Comparison of ENCODE assay signal across 9 mouse cellular contexts in genomic region chr4:154981530-154981929, GRCm38 (mm10). TPM values are rescaled to one million over a fixed set of nuclear protein-coding genes. Genes with fewer than 3 reads are reported as not detected.
DNase-seq lines count a peak whose midpoint lies in the region; ATAC-seq and TF ChIP-seq lines count a peak whose summit lies in the region.
"Had no signal": no experiment of that assay in that cellular context is flagged by ENCODE, and none has a peak within 500 bp of the region (broad histone marks: within the 10 kb centered on the region; RNA-seq: fewer than 3 reads in every experiment).

No protein-coding gene starts in this region.

- WGBS in hindbrain, postnatal 0 days: 37% methylated on average over 7 of the region's 7 CpGs

- no peak overlapping the region for H3K4me2 ChIP-seq in hindbrain, postnatal 0 days (ENCODE audit: low read depth, low read length)

- no peak overlapping the region for H3K9ac ChIP-seq in hindbrain, postnatal 0 days (replicated peaks; ENCODE audit: low read length)

- no peak overlapping the region for H3K27ac ChIP-seq in hindbrain, postnatal 0 days

- ATAC-seq in erythroblast, adult 5-6 weeks (replicated peaks; ENCODE audit: low FRiP score, poor library complexity, severe bottlenecking): peak; percentile 28; the same call in 1 of the 2 replicates
- peak; percentile 64 for ATAC-seq in hindbrain, postnatal 0 days

- no peak overlapping the region for H3K4me3 ChIP-seq in hindbrain, postnatal 0 days (ENCODE audit: low read length)

- H3K27me3 ChIP-seq in hindbrain, postnatal 0 days (ENCODE audit: insufficient read depth, low read length): no peaks in the 10 kb centered on the region

- H3K4me1 ChIP-seq in hindbrain, postnatal 0 days (ENCODE audit: insufficient read depth, low read length): no peaks in the 10 kb centered on the region

- TF ChIP-seq CTCF in hindbrain, postnatal 0 days (IDR thresholded peaks at IDR 0.05; ENCODE audit: low read depth): peak; percentile 89

- H3K9me3 ChIP-seq in hindbrain, postnatal 0 days (ENCODE audit: low read length): no peaks in the 10 kb centered on the region

- peak; percentile 63 for DNase-seq in adrenal gland, adult 2 months
- no peak for DNase-seq in adrenal gland, postnatal 4 days (ENCODE audit: low spot score in 2 of 2)
- peak; percentile 78 for DNase-seq in adrenal gland, postnatal 14 days
- peak; percentile 85 for DNase-seq in hindbrain, postnatal 0 days (ENCODE audit: low spot score)
- peak; percentile 56 to 85 for DNase-seq in left cerebral cortex, adult 9 months (ENCODE audit: low spot score in 2 of 2)
- DNase-seq in lung, postnatal 4 days: peak; percentile 70 to 71
- peak; percentile 80 for DNase-seq in right cerebral cortex, postnatal 4 days

- H3K36me3 ChIP-seq in hindbrain, postnatal 0 days (ENCODE audit: insufficient read depth, low read length): peaks cover 46% of the 10 kb centered on the region

RNA-seq across cellular contexts. Expression of gene Pank4, which starts 17.6 kb away (rescaled TPM):
- 10 to 100 TPM; 24.5 to 28.0 TPM for total RNA-seq in adrenal gland, adult 2 months (2021)
- polyA plus RNA-seq in adrenal gland, adult 2 months (2012; rRNA removed): 34.8 and 35.3 TPM in 2 replicates
- 10 to 100 TPM; 32.4 to 39.2 TPM for total RNA-seq in adrenal gland, postnatal 4 days (2021)
- 27.9 and 30.2 TPM in 2 replicates for total RNA-seq in adrenal gland, postnatal 14 days (2021)
- total RNA-seq in erythroblast, adult 5-6 weeks (2015; ENCODE audit: low replicate concordance): 11.7 and 19.6 TPM in 2 replicates
- total RNA-seq in erythroblast, adult 5-6 weeks (2017; ENCODE audit: low replicate concordance): 11.1 and 11.2 TPM in 2 replicates
- total RNA-seq in hindbrain, postnatal 0 days (2014; rRNA removed): 34.5 and 40.9 TPM in 2 replicates
- polyA plus RNA-seq in hindbrain, postnatal 0 days (2015; fragmentation: Nextera tagmentation; extraction: Ambion mirVana): 25.2 and 28.1 TPM in 2 replicates

RNA-seq across cellular contexts. Expression of gene Hes5, which starts 20.8 kb away (rescaled TPM):
- total RNA-seq in adrenal gland, adult 2 months (2021): not detected
- polyA plus RNA-seq in adrenal gland, adult 2 months (2012; rRNA removed): 0.27 TPM in 1 of 2 replicates, not detected in the other
- 1 to 10 TPM in 1 of 2 experiments, under 1 TPM in 1; 0.96 to 2.2 TPM for total RNA-seq in adrenal gland, postnatal 4 days (2021)
- not detected in 2 replicates for total RNA-seq in adrenal gland, postnatal 14 days (2021)
- total RNA-seq in erythroblast, adult 5-6 weeks (2015; ENCODE audit: low replicate concordance): not detected in 2 replicates
- not detected in 2 replicates for total RNA-seq in erythroblast, adult 5-6 weeks (2017; ENCODE audit: low replicate concordance)
- 149 and 177 TPM in 2 replicates for total RNA-seq in hindbrain, postnatal 0 days (2014; rRNA removed)
- 106 and 122 TPM in 2 replicates for polyA plus RNA-seq in hindbrain, postnatal 0 days (2015; fragmentation: Nextera tagmentation; extraction: Ambion mirVana)
- polyA plus RNA-seq: C2C12 had no signal

RNA-seq across cellular contexts. Expression of gene Tnfrsf14, which starts 53.2 kb away (rescaled TPM):
- 1 to 10 TPM; 6.1 to 8.4 TPM for total RNA-seq in adrenal gland, adult 2 months (2021)
- 14.9 and 27.2 TPM in 2 replicates for polyA plus RNA-seq in adrenal gland, adult 2 months (2012; rRNA removed)
- 10 to 100 TPM; 10.6 to 13.2 TPM for total RNA-seq in adrenal gland, postnatal 4 days (2021)
- 8.3 and 10.6 TPM in 2 replicates for total RNA-seq in adrenal gland, postnatal 14 days (2021)
- 634 and 677 TPM in 2 replicates for total RNA-seq in erythroblast, adult 5-6 weeks (2015; ENCODE audit: low replicate concordance)
- 775 and 846 TPM in 2 replicates for total RNA-seq in erythroblast, adult 5-6 weeks (2017; ENCODE audit: low replicate concordance)
- 0.52 TPM in 1 of 2 replicates, not detected in the other for total RNA-seq in hindbrain, postnatal 0 days (2014; rRNA removed)
- 0.16 and 0.29 TPM in 2 replicates for polyA plus RNA-seq in hindbrain, postnatal 0 days (2015; fragmentation: Nextera tagmentation; extraction: Ambion mirVana)

Comparison
In these comparisons a context has a peak if more than half of its experiments do, and no peak if none do; other contexts are left out.
1. DNase-seq: peak in adrenal gland, adult 2 months (single experiment), adrenal gland, postnatal 14 days (single experiment), hindbrain, postnatal 0 days (single experiment), left cerebral cortex, adult 9 months (2 of 2), lung, postnatal 4 days (2 of 2) and right cerebral cortex, postnatal 4 days (single experiment); none in adrenal gland, postnatal 4 days (0 of 2).
2. RNA of gene Hes5, which starts 20.8 kb away (total RNA-seq): 149 to 177 TPM in hindbrain, postnatal 0 days; 0.96 to 2.2 TPM in adrenal gland, postnatal 4 days, not detected in adrenal gland, postnatal 14 days, not detected in adrenal gland, adult 2 months and not detected in erythroblast, adult 5-6 weeks; every median in the first group is over 10 times any median in the second.
3. RNA of gene Tnfrsf14, which starts 53.2 kb away (total RNA-seq): 634 to 846 TPM in erythroblast, adult 5-6 weeks; 10.6 to 13.2 TPM in adrenal gland, postnatal 4 days, 6.1 to 8.4 TPM in adrenal gland, adult 2 months, 8.3 to 10.6 TPM in adrenal gland, postnatal 14 days and 0.52 TPM in hindbrain, postnatal 0 days; every median in the first group is over 10 times any median in the second.